Mouse (Mus musculus) testis, adult 2 months (tissue): ENCODE measurements around the gene Mmd.

Source experiments
- CTCF ChIP-seq: fragments of 200-500 bp; IDR thresholded peaks from 2 replicates; pipeline ENCODE4 v1.5.1; 2012; ENCODE audit warnings: low read depth, mild to moderate bottlenecking, inconsistent platforms, low read length, moderate library complexity; ENCODE audit not compliant: control insufficient read depth, insufficient read depth, insufficient replicate concordance
- POLR2A ChIP-seq: fragments of 200-500 bp; IDR thresholded peaks from 2 replicates; pipeline ENCODE4 v1.6.1; 2012; ENCODE audit warnings: low read depth, mild to moderate bottlenecking, inconsistent platforms, low read length, moderate library complexity; ENCODE audit not compliant: control insufficient read depth

GRCm38 (mm10) chr11:90284079-90284478 is 34.8 kb downstream of the Mmd start:
- TF ChIP-seq POLR2A (no peak), CTCF (no peak)
